Mouse (Mus musculus) lung, embryonic 14.5 days (tissue): ENCODE data around the gene Cntnap2. TPM values are rescaled to one million over a fixed set of nuclear protein-coding genes. Genes with fewer than 3 reads are reported as not detected.
A peak's percentile ranks its signal among the peaks of the same experiment; 100 is the strongest.

Experiments
- ATAC-seq: fragments of 200-750 bp; cut with Nextera tagmentation; 2 replicates; pipeline ENCODE4 v1.8.0; 2017; ENCODE audit warnings: mild to moderate bottlenecking, moderate TSS enrichment, moderate library complexity; ENCODE audit not compliant: insufficient read depth
- DNase-seq: peaks from one replicate; pipeline ENCODE4 v3.0.0-alpha.2; 2015
- H3K27ac ChIP-seq: fragments of 300-500 bp; sonication (generic); 2 replicates; pipeline ENCODE4 v1.5.1; 2014; ENCODE audit warnings: low read depth, mild to moderate bottlenecking, moderate library complexity
- H3K27me3 ChIP-seq: fragments of 300-500 bp; sonication (generic); 2 replicates; pipeline ENCODE4 v1.6.1; 2014; ENCODE audit warnings: low read length, control low read depth; ENCODE audit not compliant: insufficient read depth
- H3K36me3 ChIP-seq: fragments of 300-500 bp; sonication (generic); 2 replicates; pipeline ENCODE4 v1.6.1; 2014; ENCODE audit warnings: control low read depth; ENCODE audit not compliant: insufficient read depth
- H3K4me1 ChIP-seq: fragments of 300-500 bp; sonication (generic); 2 replicates; pipeline ENCODE4 v1.6.1; 2014; ENCODE audit warnings: antibody characterized with exemption, control low read depth; ENCODE audit not compliant: insufficient read depth
- H3K4me2 ChIP-seq: fragments of 300-500 bp; sonication (generic); 2 replicates; pipeline ENCODE4 v1.6.1; 2014; ENCODE audit warnings: mild to moderate bottlenecking
- H3K4me3 ChIP-seq: fragments of 300-500 bp; sonication (generic); 2 replicates; pipeline ENCODE4 v1.5.1; 2014; ENCODE audit warnings: low read depth, low read length
- H3K9ac ChIP-seq: fragments of 300-500 bp; sonication (generic); 2 replicates; pipeline ENCODE4 v1.6.1; 2014
- H3K9me3 ChIP-seq: fragments of 300-500 bp; sonication (generic); 2 replicates; pipeline ENCODE4 v1.6.1; 2016; ENCODE audit warnings: low read depth, low read length, control low read depth
- CTCF ChIP-seq: IDR thresholded peaks from 2 replicates; pipeline ENCODE4 v1.5.1; 2016; ENCODE audit warnings: antibody characterized with exemption, low read depth
- WGBS: fragments of 180-500 bp; shearing (Covaris S2); extraction: QIAGEN DNeasy Blood & Tissue Kit; methylation state at CpG from one replicate; pipeline ENCODE4 v1.1.7; 2014; 5-methylcytosine and 5-hydroxymethylcytosine counted together
- polyA plus RNA-seq: library from polyadenylated mRNA; unstranded; fragments of >200 nt; fragmentation: Nextera tagmentation; extraction: Ambion mirVana; gene quantifications from 2 replicates; pipeline ENCODE4 v1.2.1, GENCODE M21; 2014

Cntnap2 gene
- polyA plus RNA-seq, 1 experiment from 2014 or later = 1.0 TPM

DNA sequence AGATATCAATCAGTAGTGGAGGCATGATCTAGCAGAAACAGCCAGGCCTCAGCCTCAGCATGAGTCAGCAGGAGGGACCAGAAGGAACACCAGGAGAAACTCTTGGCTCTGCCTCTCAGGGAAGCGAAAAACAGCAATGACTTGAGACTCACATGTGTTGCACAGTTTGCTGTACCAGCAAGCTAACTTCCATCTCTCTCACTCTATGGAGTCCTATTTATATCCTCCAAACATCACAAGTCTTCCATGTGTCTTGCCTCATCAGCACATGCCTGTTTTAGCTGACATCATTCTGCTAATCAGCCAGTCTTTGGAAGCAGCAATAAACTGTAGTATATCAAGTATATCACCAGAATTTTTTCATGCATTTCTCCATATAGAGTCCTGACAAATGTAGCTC is 182.1 kb downstream of the Cntnap2 start:
- DNase-seq (peak; percentile 6), ATAC-seq (peak; percentile 38; the same call in 1 of the 2 replicates)
- 64% methylated on average over 1 of the region's 1 CpGs for WGBS

DNA sequence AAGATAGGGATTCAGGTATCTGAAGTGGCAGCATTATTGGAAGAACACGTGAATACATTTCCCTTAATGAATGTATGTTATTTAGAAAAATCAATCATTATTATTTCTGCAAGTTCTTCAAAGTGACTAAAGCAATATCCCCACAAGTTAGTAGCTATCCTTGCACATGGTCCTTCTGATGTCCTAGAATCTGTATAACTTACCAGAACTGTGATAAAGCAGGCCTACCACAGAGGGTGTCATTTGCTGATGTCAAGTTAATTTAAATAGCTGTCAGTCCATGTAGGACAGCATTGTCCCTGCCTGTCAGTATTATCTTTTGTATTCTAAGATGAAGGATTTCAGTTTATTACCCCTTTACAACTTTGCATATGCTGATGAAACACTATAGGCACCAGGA is 185.5 kb downstream of the Cntnap2 start:
- no peak overlapping the region for H3K4me2 ChIP-seq
- 63% methylated on average over 1 of the region's 1 CpGs for WGBS
- no peak for DNase-seq
- no peak for ATAC-seq
- H3K4me1 ChIP-seq = no peaks in the 10 kb centered on the region
- no peaks in the 10 kb centered on the region for H3K27me3 ChIP-seq
- no peaks in the 10 kb centered on the region for H3K36me3 ChIP-seq
- H3K9me3 ChIP-seq = no peaks in the 10 kb centered on the region
- no peak overlapping the region for H3K9ac ChIP-seq
- H3K27ac ChIP-seq = no peak overlapping the region
- no peak for TF ChIP-seq CTCF
- H3K4me3 ChIP-seq = no peak overlapping the region

More for the DNA sequence above, 182.1 kb downstream of the Cntnap2 start:
- H3K9me3 ChIP-seq = no peaks in the 10 kb centered on the region
- no peak overlapping the region for H3K27ac ChIP-seq
- H3K4me2 ChIP-seq = no peak overlapping the region
- TF ChIP-seq CTCF = no peak
- H3K36me3 ChIP-seq = no peaks in the 10 kb centered on the region
- H3K4me1 ChIP-seq = no peaks in the 10 kb centered on the region
- no peak overlapping the region for H3K4me3 ChIP-seq
- H3K9ac ChIP-seq = no peak overlapping the region
- H3K27me3 ChIP-seq = no peaks in the 10 kb centered on the region

DNA sequence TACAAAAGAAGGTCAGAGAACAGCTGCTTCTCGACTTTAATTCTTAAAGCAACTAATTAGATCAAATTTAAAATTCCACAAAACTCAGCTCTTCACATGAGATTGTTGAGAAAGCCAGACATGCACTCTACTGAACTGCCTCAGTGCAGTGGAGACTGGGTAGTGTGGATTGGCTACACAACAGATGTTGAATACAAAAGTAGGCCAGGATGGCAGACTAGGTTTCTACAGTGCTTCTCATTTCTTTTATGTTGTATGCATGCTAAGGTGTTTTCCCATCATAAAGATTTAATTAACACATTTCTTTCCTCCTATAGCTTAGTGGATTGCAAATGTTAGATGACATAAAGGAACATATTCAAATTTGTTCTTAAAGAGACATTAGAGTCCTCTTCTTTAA is 198.9 kb downstream of the Cntnap2 start:
- Histone ChIP-seq H3K36me3 (no peaks in the 10 kb centered on the region), H3K4me1 (no peaks in the 10 kb centered on the region), H3K9me3 (no peaks in the 10 kb centered on the region), H3K27me3 (no peaks in the 10 kb centered on the region), H3K4me2 (no peak overlapping the region), H3K27ac (no peak overlapping the region), H3K4me3 (no peak overlapping the region), H3K9ac (no peak overlapping the region)
- TF ChIP-seq CTCF = no peak
- 51% methylated on average over 1 of the region's 1 CpGs for WGBS
- ATAC-seq (no peak), DNase-seq (no peak)

DNA sequence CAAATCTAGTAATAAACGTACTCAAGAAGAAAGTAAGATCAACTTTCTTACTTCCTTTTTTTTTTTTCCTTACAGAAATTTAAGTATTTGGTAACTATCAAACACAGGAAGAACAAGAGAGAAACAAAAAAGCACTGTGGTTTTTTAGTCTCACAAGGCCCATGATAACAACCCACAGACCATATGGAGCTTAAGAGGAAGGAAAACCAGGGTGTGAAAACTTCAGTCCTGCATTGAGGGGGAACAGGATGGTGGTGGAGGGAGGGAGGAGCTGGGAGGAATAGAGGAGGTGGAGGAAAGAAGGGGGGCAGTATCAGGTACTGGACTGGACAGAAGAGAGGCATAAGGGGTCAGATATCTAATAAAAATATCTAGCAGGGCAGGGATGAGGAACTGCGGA is 212.4 kb downstream of the Cntnap2 start:
- Histone ChIP-seq H3K9me3 (no peaks in the 10 kb centered on the region), H3K9ac (no peak overlapping the region), H3K27ac (no peak overlapping the region), H3K4me3 (no peak overlapping the region), H3K27me3 (no peaks in the 10 kb centered on the region), H3K4me2 (no peak overlapping the region), H3K36me3 (no peaks in the 10 kb centered on the region), H3K4me1 (no peaks in the 10 kb centered on the region)
- DNase-seq (no peak), ATAC-seq (no peak)
- no peak for TF ChIP-seq CTCF
- 73% methylated on average over 2 of the region's 2 CpGs for WGBS

DNA sequence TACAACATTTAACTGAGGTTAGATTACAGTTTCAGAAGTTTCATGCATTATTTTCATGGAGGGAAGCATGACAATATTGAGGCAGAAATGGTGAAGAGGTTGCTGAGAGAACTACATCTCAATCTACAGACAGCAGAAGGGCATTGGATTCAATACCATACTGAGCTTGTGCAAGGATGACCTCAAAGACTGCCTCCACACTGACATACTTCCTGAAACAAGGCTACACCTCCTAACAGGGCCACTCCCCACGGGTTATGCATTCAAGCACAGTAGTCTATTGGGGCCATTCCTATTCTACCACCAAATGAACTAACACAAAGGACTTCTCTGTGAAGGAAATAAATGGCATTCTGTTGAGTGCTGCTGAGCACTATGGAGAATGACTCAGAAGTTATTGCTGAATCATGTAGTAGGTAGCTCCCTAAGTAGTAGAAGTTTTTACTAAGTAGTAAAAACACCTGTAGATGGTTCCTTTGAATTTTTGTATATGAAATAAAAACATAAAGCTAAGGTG is 214.2 kb downstream of the Cntnap2 start:
- Histone ChIP-seq H3K4me1 (no peaks in the 10 kb centered on the region), H3K4me2 (no peak overlapping the region), H3K9ac (no peak overlapping the region), H3K9me3 (no peaks in the 10 kb centered on the region), H3K4me3 (no peak overlapping the region), H3K36me3 (no peaks in the 10 kb centered on the region), H3K27ac (no peak overlapping the region), H3K27me3 (no peaks in the 10 kb centered on the region)
- DNase-seq = no peak
- WGBS = 53% methylated on average over 1 of the region's 1 CpGs
- ATAC-seq = no peak
- no peak for TF ChIP-seq CTCF

DNA sequence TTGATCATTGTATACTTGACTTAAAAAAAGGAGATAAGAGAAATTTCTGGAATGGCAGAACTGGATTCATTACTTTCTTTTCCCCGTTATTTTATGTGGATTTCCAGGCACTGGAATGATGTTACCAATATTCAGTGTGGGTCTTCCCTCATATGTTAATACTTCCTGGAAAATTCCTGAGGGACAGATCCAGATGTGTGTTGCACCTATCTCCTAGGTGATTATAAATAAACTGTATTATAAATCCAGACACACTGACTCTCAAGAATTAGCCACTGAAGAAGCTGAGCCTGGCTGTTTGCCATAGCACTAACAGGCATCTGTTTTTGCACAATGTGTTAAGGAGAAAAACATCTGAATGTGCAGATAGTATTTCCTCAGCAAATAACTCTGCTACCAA is 231.0 kb downstream of the Cntnap2 start:
- no peak for TF ChIP-seq CTCF
- no peak overlapping the region for H3K27ac ChIP-seq
- peak; percentile 7 for DNase-seq
- H3K4me2 ChIP-seq = no peak overlapping the region
- 65% methylated on average over 1 of the region's 1 CpGs for WGBS
- H3K4me1 ChIP-seq = no peaks in the 10 kb centered on the region
- H3K27me3 ChIP-seq = no peaks in the 10 kb centered on the region
- ATAC-seq = no peak
- no peaks in the 10 kb centered on the region for H3K36me3 ChIP-seq
- H3K9ac ChIP-seq = no peak overlapping the region
- no peaks in the 10 kb centered on the region for H3K9me3 ChIP-seq
- H3K4me3 ChIP-seq = no peak overlapping the region

DNA sequence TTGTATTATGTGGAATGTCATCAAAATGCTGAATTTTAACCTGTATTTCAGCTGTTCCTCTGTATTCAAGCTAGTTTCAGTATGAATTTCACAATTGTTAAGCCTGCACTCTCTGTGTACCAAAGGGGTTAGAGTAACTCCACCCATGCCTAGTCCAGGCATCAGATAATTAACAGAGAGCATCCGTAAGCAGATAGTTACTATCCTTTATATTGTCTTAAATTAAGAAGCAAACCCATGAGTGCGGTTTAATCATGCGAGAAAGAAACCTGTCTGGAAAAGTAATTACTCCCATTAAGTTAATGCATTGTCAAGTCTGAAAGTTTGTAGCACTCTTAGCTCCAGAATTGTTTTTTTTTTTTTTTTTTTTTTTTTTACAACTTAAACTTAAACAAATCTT is 258.3 kb downstream of the Cntnap2 start:
- TF ChIP-seq CTCF = no peak
- no peak overlapping the region for H3K4me3 ChIP-seq
- no peak overlapping the region for H3K27ac ChIP-seq
- no peaks in the 10 kb centered on the region for H3K4me1 ChIP-seq
- H3K9me3 ChIP-seq = no peaks in the 10 kb centered on the region
- H3K9ac ChIP-seq = no peak overlapping the region
- WGBS = 80% methylated on average over 3 of the region's 3 CpGs
- no peak overlapping the region for H3K4me2 ChIP-seq
- no peaks in the 10 kb centered on the region for H3K36me3 ChIP-seq
- ATAC-seq = no peak
- DNase-seq = no peak
- H3K27me3 ChIP-seq = no peaks in the 10 kb centered on the region

DNA sequence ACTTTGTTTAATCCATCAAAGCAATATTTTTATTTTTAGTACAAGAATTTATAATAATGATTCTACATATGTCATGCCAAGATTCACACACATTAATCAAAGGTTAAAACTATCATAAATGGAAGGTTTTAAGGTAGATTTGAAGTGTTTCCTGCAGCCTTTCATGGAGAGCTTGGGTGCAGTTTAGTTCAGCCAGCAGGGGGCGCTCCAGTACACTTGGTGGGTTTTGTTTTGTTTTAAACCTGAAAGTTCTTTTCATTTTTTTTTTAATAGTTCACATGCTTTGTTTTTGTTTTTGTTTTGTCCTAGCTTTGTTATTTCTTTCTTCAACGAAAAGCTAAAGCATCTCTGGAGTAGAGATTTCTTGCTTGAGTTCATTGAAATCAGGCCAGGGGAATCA is 264.3 kb downstream of the Cntnap2 start:
- DNase-seq = peak; percentile 73
- H3K9me3 ChIP-seq = no peaks in the 10 kb centered on the region
- ATAC-seq = no peak
- no peaks in the 10 kb centered on the region for H3K27me3 ChIP-seq
- WGBS = 0% methylated on average over 2 of the region's 2 CpGs
- no peak overlapping the region for H3K4me2 ChIP-seq
- H3K36me3 ChIP-seq = no peaks in the 10 kb centered on the region
- peak; percentile 75 for TF ChIP-seq CTCF
- no peak overlapping the region for H3K4me3 ChIP-seq
- no peaks in the 10 kb centered on the region for H3K4me1 ChIP-seq
- no peak overlapping the region for H3K27ac ChIP-seq
- no peak overlapping the region for H3K9ac ChIP-seq
